Comparison of ENCODE assay signal across 35 mouse cellular contexts in genomic region chr2:137150953-137151352, GRCm38 (mm10).
"Had no signal": no experiment of that assay in that cellular context is flagged by ENCODE, and none has a peak within 500 bp of the region (broad histone marks: within the 10 kb centered on the region; RNA-seq: fewer than 3 reads in every experiment).

No protein-coding gene starts in this region.

- DNase-seq: heart, postnatal 10 days; heart, postnatal 14 days; heart, postnatal 36 days; heart, postnatal 4 days; kidney, adult 11 months; kidney, adult 18-20 months; kidney, adult 2 months; kidney, adult 8-10 months; kidney, adult 9 months; kidney, postnatal 10 days; kidney, postnatal 14 days; kidney, postnatal 25 days; kidney, postnatal 36 days; kidney, postnatal 4 days; layer of hippocampus, adult 9-11 months; layer of hippocampus, postnatal 36 days had no signal

- H3K4me1 ChIP-seq: heart, embryonic 10.5 days; heart, embryonic 12.5 days; hindbrain, embryonic 13.5 days; intestine, embryonic 15.5 days had no signal

- H3K27me3 ChIP-seq: heart, embryonic 12.5 days; heart, embryonic 13.5 days; heart, embryonic 15.5 days; hindbrain, embryonic 12.5 days; hindbrain, embryonic 13.5 days; hindbrain, embryonic 15.5 days; intestine, embryonic 15.5 days; kidney, embryonic 15.5 days had no signal

- H3K4me3 ChIP-seq: heart, embryonic 10.5 days; heart, embryonic 12.5 days; heart, embryonic 13.5 days; heart, embryonic 15.5 days; hindbrain, embryonic 10.5 days; hindbrain, embryonic 12.5 days; hindbrain, embryonic 13.5 days; hindbrain, embryonic 15.5 days; intestine, embryonic 15.5 days; kidney, embryonic 15.5 days; layer of hippocampus, adult 2 months had no signal

- H3K36me3 ChIP-seq: heart, embryonic 10.5 days; heart, embryonic 12.5 days; heart, embryonic 13.5 days; heart, embryonic 15.5 days; hindbrain, embryonic 10.5 days; hindbrain, embryonic 12.5 days; hindbrain, embryonic 13.5 days; hindbrain, embryonic 15.5 days; intestine, embryonic 15.5 days; kidney, embryonic 15.5 days had no signal

- H3K9ac ChIP-seq: heart, embryonic 12.5 days; heart, embryonic 13.5 days; heart, embryonic 15.5 days; hindbrain, embryonic 12.5 days; hindbrain, embryonic 13.5 days; hindbrain, embryonic 14.5 days; hindbrain, embryonic 15.5 days; intestine, embryonic 15.5 days; kidney, embryonic 15.5 days had no signal

- ATAC-seq: hindbrain, embryonic 16.5 days; hindbrain, postnatal 0 days; inflammation-experienced regulatory T-cells, adult 6 months; intestine, embryonic 15.5 days; intestine, embryonic 16.5 days; intestine, postnatal 0 days had no signal

- H3K4me2 ChIP-seq: heart, embryonic 11.5 days; heart, embryonic 12.5 days; heart, embryonic 13.5 days; heart, embryonic 15.5 days; hindbrain, embryonic 12.5 days; hindbrain, embryonic 13.5 days; hindbrain, embryonic 14.5 days; hindbrain, embryonic 15.5 days; intestine, embryonic 15.5 days; kidney, embryonic 15.5 days had no signal

- H3K9me3 ChIP-seq: heart, embryonic 10.5 days; heart, embryonic 12.5 days; heart, embryonic 13.5 days; heart, embryonic 15.5 days; hindbrain, embryonic 10.5 days; hindbrain, embryonic 12.5 days; hindbrain, embryonic 13.5 days; hindbrain, embryonic 15.5 days; intestine, embryonic 15.5 days; kidney, embryonic 15.5 days had no signal

- H3K27ac ChIP-seq: heart, embryonic 10.5 days; heart, embryonic 13.5 days; heart, embryonic 15.5 days; hindbrain, embryonic 10.5 days; hindbrain, embryonic 12.5 days; hindbrain, embryonic 13.5 days; hindbrain, embryonic 14.5 days; hindbrain, embryonic 15.5 days; hindbrain, postnatal 0 days; intestine, embryonic 15.5 days; kidney, embryonic 15.5 days; kidney, postnatal 0 days; layer of hippocampus, adult 2 months had no signal
